Mouse (Mus musculus) neural tube, embryonic 11.5 days (tissue): ENCODE measurements around the gene Crtc3. TPM values are rescaled to one million over a fixed set of nuclear protein-coding genes. Genes with fewer than 3 reads are reported as not detected.

ENCODE experiments used
- ATAC-seq: fragments of 200-750 bp; cut with Nextera tagmentation; 2 replicates; pipeline ENCODE4 v1.8.0; 2017; ENCODE audit warnings: moderate number of reproducible peaks, mild to moderate bottlenecking, moderate TSS enrichment, moderate library complexity; ENCODE audit not compliant: insufficient read depth, low FRiP score, low TSS enrichment
- DNase-seq: peaks from one replicate; pipeline ENCODE4 v3.0.0-alpha.2; 2015; ENCODE audit warnings: low spot score
- H3K27ac ChIP-seq: fragments of 300-500 bp; sonication (generic); 2 replicates; pipeline ENCODE4 v1.5.1; 2014; ENCODE audit warnings: low read depth, mild to moderate bottlenecking, low read length
- H3K27me3 ChIP-seq: fragments of 300-500 bp; sonication (generic); 2 replicates; pipeline ENCODE4 v1.6.1; 2014; ENCODE audit warnings: mild to moderate bottlenecking, low read length, mixed read lengths; ENCODE audit not compliant: control insufficient read depth, insufficient read depth
- H3K36me3 ChIP-seq: fragments of 300-500 bp; sonication (generic); 2 replicates; pipeline ENCODE4 v1.6.1; 2014; ENCODE audit warnings: mild to moderate bottlenecking, low read length, moderate library complexity, mixed read lengths; ENCODE audit not compliant: control insufficient read depth, insufficient read depth
- H3K4me1 ChIP-seq: fragments of 300-500 bp; sonication (generic); 2 replicates; pipeline ENCODE4 v1.6.1; 2014; ENCODE audit warnings: low read length, mixed read lengths; ENCODE audit not compliant: control insufficient read depth, insufficient read depth
- H3K4me2 ChIP-seq: fragments of 300-500 bp; sonication (generic); 2 replicates; pipeline ENCODE4 v1.6.1; 2014; ENCODE audit warnings: low read depth, mild to moderate bottlenecking, moderate library complexity
- H3K4me3 ChIP-seq: fragments of 300-500 bp; sonication (generic); 2 replicates; pipeline ENCODE4 v1.5.1; 2014; ENCODE audit warnings: low read depth, low read length
- H3K9ac ChIP-seq: fragments of 300-500 bp; sonication (generic); 2 replicates; pipeline ENCODE4 v1.6.1; 2014; ENCODE audit warnings: mild to moderate bottlenecking, low read length
- H3K9me3 ChIP-seq: fragments of 300-500 bp; sonication (generic); 2 replicates; pipeline ENCODE4 v1.6.1; 2016; ENCODE audit warnings: low read length; ENCODE audit not compliant: control insufficient read depth
- WGBS: fragments of 180-500 bp; shearing (Covaris S2); extraction: QIAGEN DNeasy Blood & Tissue Kit; methylation state at CpG from one replicate; pipeline ENCODE4 v1.1.7; 2014; 5-methylcytosine and 5-hydroxymethylcytosine counted together
- polyA plus RNA-seq: library from polyadenylated mRNA; unstranded; fragments of >200 nt; fragmentation: Nextera tagmentation; extraction: Ambion mirVana; gene quantifications from 2 replicates; pipeline ENCODE4 v1.2.1, GENCODE M21; 2014

Gene Crtc3
- 11.8 and 11.9 TPM in 2 replicates for polyA plus RNA-seq

DNA sequence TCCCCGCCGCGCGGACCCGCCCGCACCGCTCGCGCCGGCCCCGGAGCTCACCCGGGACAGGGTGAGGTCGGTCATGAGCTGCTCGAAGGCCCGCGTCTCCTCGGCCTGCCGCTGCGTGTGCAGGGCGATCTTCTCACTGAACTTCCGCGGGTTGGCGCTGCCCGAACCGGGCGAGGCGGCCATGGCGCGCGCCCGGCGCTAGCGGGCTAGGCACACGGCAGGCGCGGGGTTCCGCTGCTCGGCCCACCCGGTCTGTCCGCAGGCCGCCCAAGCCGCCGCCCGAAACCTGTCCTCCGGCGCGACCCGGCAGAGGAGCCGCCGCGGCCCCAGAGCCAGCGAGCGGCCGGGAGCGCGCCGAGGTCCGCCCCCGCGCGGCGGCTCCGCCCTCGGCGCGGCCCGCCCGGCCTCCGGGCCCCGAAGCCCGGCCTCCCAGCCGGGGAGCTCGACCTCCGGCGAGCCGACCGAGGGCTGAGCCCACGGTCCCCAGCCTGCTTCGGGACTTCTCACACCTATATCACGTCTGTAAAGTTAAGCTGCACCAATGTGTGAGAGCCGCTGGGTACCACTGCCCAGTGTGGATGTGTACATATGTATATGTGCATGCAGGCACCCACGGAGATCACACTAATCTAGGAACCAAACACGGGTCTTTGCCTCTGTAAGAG lies at the start of gene Crtc3:
Gene Crtc3 (minus strand): TSS at position 322 of the 665 bp plus-strand sequence.
- Histone ChIP-seq H3K36me3 (no peaks in the 10 kb centered on the region), H3K27me3 (no peaks in the 10 kb centered on the region), H3K4me3 (peak within 1 kb of the TSS; percentile 84), H3K4me1 (no peaks in the 10 kb centered on the region), H3K9me3 (no peaks in the 10 kb centered on the region), H3K9ac (peak within 1 kb of the TSS; percentile 94), H3K4me2 (peak within 1 kb of the TSS; percentile 72), H3K27ac (peak within 1 kb of the TSS; percentile 95)
- ATAC-seq (peak; percentile 77), DNase-seq (peak; percentile 79)
- WGBS, result under 1% methylated on average over 56 of the region's 83 CpGs

GRCm38 (mm10) chr7:80736199-80736598 lies 47.5 kb upstream of the Crtc3 start:
- Histone ChIP-seq H3K4me1 (no peaks in the 10 kb centered on the region), H3K4me3 (no peak overlapping the region), H3K27ac (no peak overlapping the region), H3K9ac (no peak overlapping the region), H3K9me3 (no peaks in the 10 kb centered on the region), H3K4me2 (no peak overlapping the region), H3K27me3 (no peaks in the 10 kb centered on the region), H3K36me3 (no peaks in the 10 kb centered on the region)
- no peak for DNase-seq
- 87% methylated on average over 10 of the region's 10 CpGs for WGBS
- no peak for ATAC-seq

GRCm38 (mm10) chr7:80732986-80733385 lies 44.3 kb upstream of the Crtc3 start:
- H3K36me3 ChIP-seq, result no peaks in the 10 kb centered on the region

GRCm38 (mm10) chr7:80729662-80730061 lies 41.0 kb upstream of the Crtc3 start:
- Histone ChIP-seq H3K36me3 (no peaks in the 10 kb centered on the region), H3K27ac (no peak overlapping the region), H3K4me1 (no peaks in the 10 kb centered on the region), H3K27me3 (no peaks in the 10 kb centered on the region), H3K4me3 (no peak overlapping the region), H3K4me2 (no peak overlapping the region), H3K9me3 (no peaks in the 10 kb centered on the region), H3K9ac (no peak overlapping the region)
- ATAC-seq, result no peak
- DNase-seq, result peak; percentile 77
- WGBS, result 33% methylated on average over 8 of the region's 8 CpGs

More at GRCm38 (mm10) chr7:80732986-80733385, 44.3 kb upstream of the Crtc3 start:
- no peak overlapping the region for H3K9ac ChIP-seq
- ATAC-seq, result no peak
- H3K4me3 ChIP-seq, result no peak overlapping the region
- no peaks in the 10 kb centered on the region for H3K9me3 ChIP-seq
- H3K4me1 ChIP-seq, result no peaks in the 10 kb centered on the region
- H3K27me3 ChIP-seq, result no peaks in the 10 kb centered on the region
- no peak overlapping the region for H3K27ac ChIP-seq
- 82% methylated on average over 11 of the region's 11 CpGs for WGBS
- DNase-seq, result no peak
- no peak overlapping the region for H3K4me2 ChIP-seq

DNA sequence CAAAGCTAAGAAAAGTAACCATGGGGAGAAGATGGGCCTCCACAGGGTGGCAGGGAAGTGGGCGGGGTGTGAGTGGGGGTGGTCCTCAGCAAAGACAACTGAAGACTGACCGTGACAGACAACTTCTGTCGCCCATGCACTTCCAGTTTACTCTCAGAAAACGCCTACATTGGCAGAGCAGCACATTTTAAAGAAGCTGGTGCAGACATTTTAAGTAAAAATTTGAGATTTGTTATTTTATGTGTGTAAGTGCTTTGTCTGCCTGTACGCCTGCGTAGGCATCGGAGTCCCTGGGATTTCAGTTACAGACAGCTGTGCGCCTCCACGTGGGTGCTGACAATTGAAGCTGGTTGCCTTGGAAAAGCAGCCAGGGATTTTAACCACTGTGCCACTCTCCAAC lies 32.4 kb upstream of the Crtc3 start:
- WGBS, result 40% methylated on average over 9 of the region's 9 CpGs
- ATAC-seq, result no peak
- Histone ChIP-seq H3K9me3 (no peaks in the 10 kb centered on the region), H3K36me3 (no peaks in the 10 kb centered on the region; the same call in 1 of the 2 replicates), H3K27me3 (no peaks in the 10 kb centered on the region), H3K4me2 (no peak overlapping the region), H3K4me3 (no peak overlapping the region), H3K27ac (no peak overlapping the region), H3K4me1 (no peaks in the 10 kb centered on the region), H3K9ac (no peak overlapping the region)
- DNase-seq, result no peak

DNA sequence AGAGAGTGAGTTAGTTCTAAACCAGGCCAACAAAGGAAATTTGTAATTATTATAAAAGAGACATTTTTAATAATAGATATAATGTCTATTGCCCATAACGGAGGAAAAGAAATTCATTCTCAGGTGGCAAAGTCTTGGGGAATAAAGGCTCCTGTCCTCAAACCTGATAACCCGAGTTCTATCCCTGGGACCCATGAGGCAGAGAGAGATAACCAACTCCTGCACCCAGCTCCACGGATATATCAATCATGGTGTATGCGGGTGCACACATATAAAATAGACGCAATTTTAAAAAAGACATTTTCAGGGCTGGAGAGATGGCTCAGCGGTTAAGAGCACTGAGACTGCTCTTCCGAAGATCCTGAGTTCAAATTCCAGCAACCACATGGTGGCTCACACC lies 30.9 kb upstream of the Crtc3 start:
- ATAC-seq, result no peak
- no peaks in the 10 kb centered on the region for H3K27me3 ChIP-seq
- H3K4me2 ChIP-seq, result no peak overlapping the region
- no peaks in the 10 kb centered on the region; the same call in none of the 2 replicates for H3K36me3 ChIP-seq
- no peak for DNase-seq
- no peak overlapping the region for H3K4me3 ChIP-seq
- H3K9me3 ChIP-seq, result no peaks in the 10 kb centered on the region
- WGBS, result 95% methylated on average over 7 of the region's 7 CpGs
- no peak overlapping the region for H3K27ac ChIP-seq
- no peak overlapping the region for H3K9ac ChIP-seq
- H3K4me1 ChIP-seq, result no peaks in the 10 kb centered on the region

DNA sequence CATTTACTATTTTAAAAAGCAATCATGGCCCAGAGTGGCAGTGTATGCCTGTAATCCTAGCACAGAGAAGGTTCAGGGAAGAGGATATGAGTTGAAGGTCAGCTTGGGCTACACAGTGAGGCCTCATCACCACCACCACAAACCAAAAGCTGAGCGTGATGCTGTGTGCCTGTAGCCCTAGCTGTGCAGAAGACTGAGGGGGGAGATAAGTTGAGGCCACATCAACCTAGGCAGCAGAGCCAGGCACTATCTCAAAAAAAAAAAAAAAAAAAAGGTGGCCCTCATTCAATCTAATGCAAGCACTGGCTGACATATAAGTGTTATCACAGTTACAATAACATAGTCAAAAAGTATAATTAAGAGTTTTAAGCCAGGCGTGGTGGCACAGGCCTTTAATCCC lies 30.4 kb upstream of the Crtc3 start:
- no peaks in the 10 kb centered on the region for H3K9me3 ChIP-seq

GRCm38 (mm10) chr7:80718471-80718870 lies 29.8 kb upstream of the Crtc3 start:
- no peak for ATAC-seq
- H3K9ac ChIP-seq, result no peak overlapping the region
- no peak overlapping the region for H3K4me2 ChIP-seq
- no peak overlapping the region for H3K27ac ChIP-seq
- H3K27me3 ChIP-seq, result no peaks in the 10 kb centered on the region
- H3K4me1 ChIP-seq, result no peaks in the 10 kb centered on the region
- DNase-seq, result no peak
- H3K36me3 ChIP-seq, result no peaks in the 10 kb centered on the region; the same call in 1 of the 2 replicates
- 84% methylated on average over 8 of the region's 8 CpGs for WGBS
- H3K4me3 ChIP-seq, result no peak overlapping the region
- no peaks in the 10 kb centered on the region for H3K9me3 ChIP-seq

More for the DNA sequence above, 30.4 kb upstream of the Crtc3 start:
- no peaks in the 10 kb centered on the region; the same call in none of the 2 replicates for H3K36me3 ChIP-seq
- ATAC-seq (no peak), DNase-seq (no peak)
- 87% methylated on average over 2 of the region's 2 CpGs for WGBS
- H3K27ac ChIP-seq, result no peak overlapping the region
- H3K9ac ChIP-seq, result no peak overlapping the region
- H3K4me1 ChIP-seq, result no peaks in the 10 kb centered on the region
- H3K4me3 ChIP-seq, result no peak overlapping the region
- H3K4me2 ChIP-seq, result no peak overlapping the region
- no peaks in the 10 kb centered on the region for H3K27me3 ChIP-seq

DNA sequence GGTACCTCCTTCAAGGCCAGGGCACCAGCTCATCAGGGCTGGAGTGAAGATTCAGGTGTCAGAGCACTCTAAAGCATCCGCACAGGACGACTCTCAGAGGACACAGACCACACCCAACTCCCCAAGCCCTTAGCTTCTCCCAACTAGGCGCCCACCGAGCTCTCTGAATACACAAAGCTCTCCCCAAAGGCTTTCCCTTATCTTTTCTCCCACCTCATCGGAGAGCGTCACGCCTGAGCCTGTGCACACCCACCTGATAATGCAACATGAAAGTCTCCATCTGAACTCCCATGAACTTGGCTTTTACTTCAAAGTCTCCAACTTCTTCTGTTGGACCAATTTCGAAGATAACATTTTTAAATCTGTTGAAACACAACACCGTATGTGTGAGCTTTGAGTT lies 28.1 kb upstream of the Crtc3 start:
- no peak overlapping the region for H3K27ac ChIP-seq
- no peak overlapping the region for H3K4me2 ChIP-seq
- no peaks in the 10 kb centered on the region for H3K4me1 ChIP-seq
- H3K9ac ChIP-seq, result no peak overlapping the region
- H3K36me3 ChIP-seq, result no peaks in the 10 kb centered on the region; the same call in 1 of the 2 replicates
- H3K4me3 ChIP-seq, result no peak overlapping the region
- 81% methylated on average over 9 of the region's 9 CpGs for WGBS
- no peaks in the 10 kb centered on the region for H3K27me3 ChIP-seq
- ATAC-seq (no peak), DNase-seq (no peak)
- no peaks in the 10 kb centered on the region for H3K9me3 ChIP-seq
